Mouse (Mus musculus): ENCODE data around the gene Klhdc3. TPM values are rescaled to one million over a fixed set of nuclear protein-coding genes. Genes with fewer than 3 reads are reported as not detected.

Klhdc3 gene
- 127 and 131 TPM in 2 replicates for polyA plus RNA-seq (2016; fragmentation: Nextera tagmentation; extraction: Ambion mirVana)

DNA sequence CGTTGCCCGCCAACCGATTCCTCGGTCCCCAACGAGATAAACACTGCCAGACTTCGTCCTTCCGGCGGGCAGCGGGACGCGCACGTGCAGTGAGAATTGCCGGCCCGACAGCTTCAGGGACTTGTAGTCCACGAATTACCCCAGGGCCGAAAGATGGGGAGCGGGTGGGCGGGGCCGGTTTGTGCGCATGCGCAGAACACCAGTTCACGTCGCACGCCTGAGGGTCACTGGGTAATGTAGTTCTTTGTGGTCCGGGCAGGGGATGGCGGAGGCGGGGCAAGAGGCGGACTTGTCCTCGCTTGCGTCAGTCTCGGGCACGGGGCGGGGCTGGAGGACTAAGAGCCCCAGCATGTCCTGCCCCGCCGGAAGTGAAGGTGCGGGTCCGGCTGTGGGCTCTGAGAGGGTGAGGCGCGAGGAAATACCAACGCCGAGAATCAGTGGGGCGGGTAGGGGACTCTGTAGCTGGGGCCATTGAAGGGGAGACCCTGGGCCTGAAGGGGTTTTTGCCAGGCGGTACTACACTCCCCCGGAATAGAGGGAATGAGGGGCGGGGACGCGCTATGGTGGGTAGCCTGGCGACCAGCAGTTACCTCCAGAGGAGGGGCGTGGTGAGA, at the start of gene Klhdc3:
Klhdc3 (minus strand) TSS at position 155 of the 614 bp plus-strand sequence.
- Histone ChIP-seq H3K27me3 (no peaks in the 10 kb centered on the region), H3K36me3 (peaks cover 58% of the 10 kb centered on the region), H3K4me2 (replicated peaks) (peak within 1 kb of the TSS; percentile 95), H3K9ac (replicated peaks) (peak within 1 kb of the TSS; percentile 73), H3K9me3 (no peaks in the 10 kb centered on the region), H3K27ac (replicated peaks) (peak within 1 kb of the TSS; percentile 86), H3K4me3 (peak within 1 kb of the TSS; percentile 72), H3K4me1 (peaks cover 32% of the 10 kb centered on the region)
- ATAC-seq (ENCODE audit: low FRiP score, low read depth) = peak; percentile 97
- WGBS = under 1% methylated on average over 49 of the region's 49 CpGs

GRCm38 (mm10) chr17:46728904-46729318, 48.2 kb upstream of the Klhdc3 start, which contains the start of gene Gnmt:
Gnmt (minus strand) TSS chr17:46729168.
- Histone ChIP-seq H3K4me3 (no peak within 1 kb of the TSS), H3K27ac (replicated peaks) (no peak within 1 kb of the TSS), H3K27me3 (peaks cover 23% of the 10 kb centered on the region), H3K36me3 (peaks cover 7% of the 10 kb centered on the region; the same call in 1 of the 2 replicates), H3K4me2 (replicated peaks) (no peak within 1 kb of the TSS), H3K4me1 (no peaks in the 10 kb centered on the region), H3K9ac (replicated peaks) (peak within 1 kb of the TSS; percentile 17; the same call in 1 of the 2 replicates), H3K9me3 (no peaks in the 10 kb centered on the region)
- whole genome bisulfite sequencing = 22% methylated on average over 24 of the region's 24 CpGs
- no peak for ATAC-seq (ENCODE audit: low FRiP score, low read depth)

- Histone ChIP-seq H3K4me2 (replicated peaks) (no peak overlapping the region), H3K27me3 (peaks cover 23% of the 10 kb centered on the region), H3K4me3 (no peak overlapping the region), H3K36me3 (peaks cover 11% of the 10 kb centered on the region; the same call in 1 of the 2 replicates), H3K9ac (replicated peaks) (0 out of 2 replicates have a peak overlapping the region, but pooled peaks have one; percentile 17), H3K4me1 (no peaks in the 10 kb centered on the region), H3K9me3 (no peaks in the 10 kb centered on the region), H3K27ac (replicated peaks) (no peak overlapping the region)
- 52% methylated on average over 11 of the region's 11 CpGs for WGBS
- no peak for ATAC-seq (ENCODE audit: low FRiP score, low read depth)
Measured at GRCm38 (mm10) chr17:46728496-46728895, 47.8 kb upstream of the Klhdc3 start.

DNA sequence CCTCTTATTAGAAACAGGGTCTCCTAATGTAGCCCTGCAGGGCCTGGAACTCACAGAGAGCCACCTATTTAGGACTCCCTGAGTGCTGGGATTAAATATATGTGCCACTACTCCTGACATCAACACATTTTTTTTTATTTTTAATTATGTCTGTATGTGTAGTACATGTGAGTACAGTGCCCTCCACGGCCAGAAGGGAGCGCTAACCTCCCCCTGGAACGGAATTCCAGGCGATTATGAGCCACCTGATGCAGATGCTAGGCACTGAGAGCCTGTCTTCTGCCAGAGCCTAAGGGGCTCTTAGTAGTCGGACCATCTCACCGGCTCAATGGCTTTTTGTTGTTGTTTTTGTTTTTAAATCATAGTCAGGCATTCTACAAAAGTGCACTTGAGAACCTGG, 47.3 kb upstream of the Klhdc3 start:
- Histone ChIP-seq H3K27me3 (peaks cover 23% of the 10 kb centered on the region), H3K4me1 (no peaks in the 10 kb centered on the region), H3K27ac (replicated peaks) (no peak overlapping the region), H3K9ac (replicated peaks) (no peak overlapping the region), H3K4me2 (replicated peaks) (no peak overlapping the region), H3K9me3 (no peaks in the 10 kb centered on the region), H3K36me3 (peaks cover 16% of the 10 kb centered on the region), H3K4me3 (no peak overlapping the region)
- 42% methylated on average over 6 of the region's 6 CpGs for WGBS
- no peak for ATAC-seq (ENCODE audit: low FRiP score, low read depth)

DNA sequence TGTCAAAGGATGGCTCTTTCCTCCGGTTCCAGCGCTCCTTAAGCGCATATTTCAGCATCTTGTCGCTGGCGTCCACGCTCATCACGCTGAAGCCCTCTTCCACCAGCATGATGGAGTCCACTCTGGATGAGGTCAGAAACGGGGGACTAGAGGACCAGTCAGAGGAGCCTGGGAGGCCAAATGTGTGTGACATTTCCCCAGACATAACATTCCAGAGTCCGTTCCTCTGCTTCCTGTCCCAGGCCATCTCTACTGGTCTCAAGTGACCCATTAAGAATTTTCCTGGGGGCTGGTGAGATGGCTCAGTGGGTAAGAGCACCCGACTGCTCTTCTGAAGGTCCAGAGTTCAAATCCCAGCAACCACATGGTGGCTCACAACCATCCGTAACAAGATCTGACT, 46.6 kb upstream of the Klhdc3 start:
- ATAC-seq (ENCODE audit: low FRiP score, low read depth) = no peak
- H3K27ac ChIP-seq (replicated peaks) = no peak overlapping the region
- peaks cover 23% of the 10 kb centered on the region for H3K27me3 ChIP-seq
- H3K4me1 ChIP-seq = no peaks in the 10 kb centered on the region
- no peak overlapping the region for H3K4me3 ChIP-seq
- no peak overlapping the region for H3K4me2 ChIP-seq (replicated peaks)
- peaks cover 20% of the 10 kb centered on the region for H3K36me3 ChIP-seq
- no peak overlapping the region for H3K9ac ChIP-seq (replicated peaks)
- H3K9me3 ChIP-seq = no peaks in the 10 kb centered on the region
- 88% methylated on average over 11 of the region's 11 CpGs for WGBS

- WGBS = 92% methylated on average over 26 of the region's 26 CpGs
- Histone ChIP-seq H3K27ac (replicated peaks) (no peak overlapping the region), H3K9ac (replicated peaks) (no peak overlapping the region), H3K27me3 (peaks cover 23% of the 10 kb centered on the region), H3K4me3 (no peak overlapping the region), H3K4me2 (replicated peaks) (no peak overlapping the region), H3K9me3 (no peaks in the 10 kb centered on the region), H3K4me1 (no peaks in the 10 kb centered on the region), H3K36me3 (peaks cover 28% of the 10 kb centered on the region)
- no peak for ATAC-seq (ENCODE audit: low FRiP score, low read depth)
Measured at GRCm38 (mm10) chr17:46725731-46726645, 45.3 kb upstream of the Klhdc3 start.

GRCm38 (mm10) chr17:46725273-46725672, 44.6 kb upstream of the Klhdc3 start:
- 52% methylated on average over 9 of the region's 9 CpGs for WGBS
- peaks cover 34% of the 10 kb centered on the region for H3K36me3 ChIP-seq
- no peaks in the 10 kb centered on the region for H3K4me1 ChIP-seq
- no peaks in the 10 kb centered on the region for H3K9me3 ChIP-seq
- no peak overlapping the region for H3K4me3 ChIP-seq
- ATAC-seq (ENCODE audit: low FRiP score, low read depth) = 0 out of 2 replicates have a peak, but pooled peaks have one; percentile 34
- peaks cover 23% of the 10 kb centered on the region for H3K27me3 ChIP-seq
- no peak overlapping the region for H3K4me2 ChIP-seq (replicated peaks)
- no peak overlapping the region for H3K27ac ChIP-seq (replicated peaks)
- H3K9ac ChIP-seq (replicated peaks) = no peak overlapping the region

DNA sequence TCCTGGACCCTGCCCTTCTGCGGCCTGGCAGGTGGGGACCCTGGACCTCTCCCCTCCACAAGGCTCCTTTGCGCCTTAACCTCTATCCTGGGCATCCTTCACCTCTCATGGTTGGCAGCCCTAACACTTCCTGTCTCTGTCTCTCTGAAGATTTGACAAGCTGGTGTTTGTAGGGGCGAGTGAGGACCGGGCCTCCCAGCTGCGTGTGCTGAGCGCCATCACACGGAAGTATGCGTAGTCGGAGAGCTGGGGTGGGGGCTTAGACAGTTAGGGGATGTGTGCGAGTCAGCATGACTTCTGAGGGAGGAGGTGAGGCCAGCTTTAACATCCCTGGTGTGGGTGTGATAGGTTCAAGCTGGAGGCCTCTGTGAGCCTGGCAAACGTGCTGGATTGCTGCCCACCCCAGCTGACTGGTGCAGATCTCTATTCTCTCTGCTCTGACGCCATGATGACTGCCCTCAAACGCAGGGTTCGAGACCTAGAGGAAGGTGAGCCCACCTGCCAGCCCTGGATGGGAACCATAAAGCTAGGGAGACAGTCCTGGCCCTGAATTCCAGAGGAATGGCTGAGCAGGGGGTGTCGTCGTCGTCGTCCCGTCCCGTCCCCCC, 43.9 kb upstream of the Klhdc3 start:
- H3K4me2 ChIP-seq (replicated peaks) = no peak overlapping the region
- H3K27me3 ChIP-seq = peaks cover 18% of the 10 kb centered on the region
- no peak overlapping the region for H3K4me3 ChIP-seq
- no peak for ATAC-seq (ENCODE audit: low FRiP score, low read depth)
- no peak overlapping the region for H3K9ac ChIP-seq (replicated peaks)
- H3K27ac ChIP-seq (replicated peaks) = no peak overlapping the region
- no peaks in the 10 kb centered on the region for H3K9me3 ChIP-seq
- no peaks in the 10 kb centered on the region for H3K4me1 ChIP-seq
- WGBS = 88% methylated on average over 16 of the region's 20 CpGs
- H3K36me3 ChIP-seq = peaks cover 34% of the 10 kb centered on the region

GRCm38 (mm10) chr17:46721077-46721476, 40.4 kb upstream of the Klhdc3 start:
- peaks cover 44% of the 10 kb centered on the region for H3K36me3 ChIP-seq
- 84% methylated on average over 7 of the region's 7 CpGs for WGBS
- H3K4me1 ChIP-seq = no peaks in the 10 kb centered on the region
- H3K9ac ChIP-seq (replicated peaks) = no peak overlapping the region
- H3K4me2 ChIP-seq (replicated peaks) = no peak overlapping the region
- H3K27ac ChIP-seq (replicated peaks) = no peak overlapping the region
- ATAC-seq (ENCODE audit: low FRiP score, low read depth) = no peak
- no peaks in the 10 kb centered on the region for H3K9me3 ChIP-seq
- no peak overlapping the region for H3K4me3 ChIP-seq
- H3K27me3 ChIP-seq = no peaks in the 10 kb centered on the region

GRCm38 (mm10) chr17:46714756-46715481, 34.2 kb upstream of the Klhdc3 start:
- Histone ChIP-seq H3K4me1 (peaks cover 19% of the 10 kb centered on the region), H3K4me2 (replicated peaks) (no peak overlapping the region), H3K36me3 (peaks cover 36% of the 10 kb centered on the region), H3K9ac (replicated peaks) (no peak overlapping the region), H3K9me3 (no peaks in the 10 kb centered on the region), H3K27me3 (no peaks in the 10 kb centered on the region), H3K27ac (replicated peaks) (no peak overlapping the region), H3K4me3 (no peak overlapping the region)
- 96% methylated on average over 11 of the region's 11 CpGs for WGBS
- no peak for ATAC-seq (ENCODE audit: low FRiP score, low read depth)

GRCm38 (mm10) chr17:46713849-46714248, 33.1 kb upstream of the Klhdc3 start:
- Histone ChIP-seq H3K27ac (replicated peaks) (no peak overlapping the region), H3K9me3 (no peaks in the 10 kb centered on the region), H3K4me1 (peaks cover 19% of the 10 kb centered on the region), H3K36me3 (peaks cover 36% of the 10 kb centered on the region), H3K4me2 (replicated peaks) (no peak overlapping the region), H3K4me3 (no peak overlapping the region), H3K27me3 (no peaks in the 10 kb centered on the region), H3K9ac (replicated peaks) (no peak overlapping the region)
- WGBS = 91% methylated on average over 9 of the region's 9 CpGs
- no peak for ATAC-seq (ENCODE audit: low FRiP score, low read depth)
